Mouse (Mus musculus) embryonic fibroblast, embryonic 13.5 days (primary cell): ENCODE measurements around the gene Drosha. TPM values are rescaled to one million over a fixed set of nuclear protein-coding genes. Genes with fewer than 3 reads are reported as not detected.
"Not testable (repeated sequence)": the region's sequence is repeated elsewhere in the genome, so short reads cannot be mapped to it uniquely, and the experiment has no call there.

Experiments
- H3K27ac ChIP-seq: 2 replicates; pipeline ENCODE4 v1.5.1; 2012; ENCODE audit warnings: low read length, control low read depth, inconsistent platforms; ENCODE audit not compliant: insufficient read depth
- H3K4me1 ChIP-seq: 2 replicates; pipeline ENCODE4 v1.6.1; 2011; ENCODE audit warnings: low read length; ENCODE audit not compliant: control insufficient read depth, insufficient read depth
- H3K4me3 ChIP-seq: 2 replicates; pipeline ENCODE4 v1.5.1; 2011; ENCODE audit warnings: mild to moderate bottlenecking, control low read depth, low read length; ENCODE audit not compliant: insufficient read depth
- CTCF ChIP-seq: IDR thresholded peaks from 2 replicates; pipeline ENCODE4 v1.5.1; 2011; ENCODE audit warnings: mild to moderate bottlenecking, control low read depth, low read length, moderate library complexity, borderline replicate concordance; ENCODE audit not compliant: insufficient read depth
- POLR2A ChIP-seq: IDR thresholded peaks from 2 replicates; pipeline ENCODE4 v1.6.1; 2011; ENCODE audit warnings: low read depth, mild to moderate bottlenecking, control low read depth, low read length, moderate library complexity
- polyA plus RNA-seq: library from polyadenylated mRNA; stranded (reverse); fragments of >200 nt; gene quantifications from 2 replicates; pipeline ENCODE4 v1.2.4, GENCODE M21; 2011; ENCODE audit warnings: low read depth; ENCODE audit not compliant: missing spikeins, insufficient read length

Gene Drosha
- polyA plus RNA-seq, 1 experiment, result 42.0 TPM

GRCm38 (mm10) chr15:12919967-12920870, 95.6 kb downstream of the Drosha start:
- no peak overlapping the region for H3K27ac ChIP-seq
- TF ChIP-seq CTCF (no peak), POLR2A (no peak)
- H3K4me3 ChIP-seq, result no peak overlapping the region
- H3K4me1 ChIP-seq, result no peaks in the 10 kb centered on the region

- no peaks in the 10 kb centered on the region for H3K4me1 ChIP-seq
- H3K4me3 ChIP-seq, result no peak overlapping the region
- TF ChIP-seq POLR2A (no peak), CTCF (no peak)
- no peak overlapping the region for H3K27ac ChIP-seq
Observed at GRCm38 (mm10) chr15:12921901-12922300, 97.3 kb downstream of the Drosha start.

- Histone ChIP-seq H3K27ac (no peak overlapping the region), H3K4me1 (no peaks in the 10 kb centered on the region), H3K4me3 (no peak overlapping the region)
- TF ChIP-seq CTCF, result no peak
- no peak for TF ChIP-seq POLR2A
Observed at GRCm38 (mm10) chr15:12923826-12924225, 99.2 kb downstream of the Drosha start.

- TF ChIP-seq POLR2A, result no peak
- TF ChIP-seq CTCF, result no peak
- no peaks in the 10 kb centered on the region for H3K4me1 ChIP-seq
Observed at GRCm38 (mm10) chr15:12931481-12931880, 106.9 kb downstream of the Drosha start.

GRCm38 (mm10) chr15:12936217-12936732, 111.7 kb downstream of the Drosha start:
- H3K4me3 ChIP-seq, result no peak overlapping the region
- H3K4me1 ChIP-seq, result no peaks in the 10 kb centered on the region
- H3K27ac ChIP-seq, result no peak overlapping the region
- TF ChIP-seq CTCF (no peak), POLR2A (no peak)

More at GRCm38 (mm10) chr15:12931481-12931880, 106.9 kb downstream of the Drosha start:
- Histone ChIP-seq H3K27ac (no peak overlapping the region), H3K4me3 (no peak overlapping the region)

GRCm38 (mm10) chr15:12937326-12937725, 112.7 kb downstream of the Drosha start:
- H3K4me3 ChIP-seq, H3K27ac ChIP-seq, H3K4me1 ChIP-seq: not testable (repeated sequence)

- no peak overlapping the region for H3K27ac ChIP-seq
- H3K4me1 ChIP-seq, result no peaks in the 10 kb centered on the region
- no peak overlapping the region for H3K4me3 ChIP-seq
- TF ChIP-seq CTCF (no peak), POLR2A (no peak)
Observed at GRCm38 (mm10) chr15:12941106-12941505, 116.5 kb downstream of the Drosha start.

- H3K4me3 ChIP-seq, result no peak overlapping the region
- H3K4me1 ChIP-seq, result no peaks in the 10 kb centered on the region
- TF ChIP-seq CTCF, result no peak
- no peak for TF ChIP-seq POLR2A
- H3K27ac ChIP-seq, result no peak overlapping the region
Observed at GRCm38 (mm10) chr15:12941651-12942180, 117.1 kb downstream of the Drosha start.

GRCm38 (mm10) chr15:12942424-12942823, 117.8 kb downstream of the Drosha start:
- no peak overlapping the region for H3K27ac ChIP-seq
- H3K4me3 ChIP-seq, result no peak overlapping the region
- no peaks in the 10 kb centered on the region for H3K4me1 ChIP-seq
- TF ChIP-seq CTCF (no peak), POLR2A (no peak)

GRCm38 (mm10) chr15:12958051-12958450, 133.4 kb downstream of the Drosha start:
- Histone ChIP-seq H3K4me1 (no peaks in the 10 kb centered on the region), H3K4me3 (no peak overlapping the region), H3K27ac (no peak overlapping the region)
- TF ChIP-seq CTCF, result no peak
